Mouse (Mus musculus) spleen, adult 2 months (tissue): ENCODE results near the gene Fabp1.

Experiments used
- CTCF ChIP-seq: fragments of 200-500 bp; IDR thresholded peaks from 2 replicates; pipeline ENCODE4 v1.5.1; 2011; ENCODE audit warnings: mild to moderate bottlenecking, inconsistent platforms; ENCODE audit not compliant: insufficient read depth, insufficient read length, insufficient replicate concordance; ENCODE audit errors: extremely low read depth
- POLR2A ChIP-seq: fragments of 200-500 bp; IDR thresholded peaks from 2 replicates; pipeline ENCODE4 v1.6.1; 2011; ENCODE audit warnings: low read depth, low read length, inconsistent platforms

GRCm38 (mm10) chr6:71248420-71248819 lies 48.8 kb downstream of the Fabp1 start:
- TF ChIP-seq CTCF (no peak), POLR2A (no peak)
